ENCODE assay signal across 22 mouse cellular contexts in the genomic region with DNA sequence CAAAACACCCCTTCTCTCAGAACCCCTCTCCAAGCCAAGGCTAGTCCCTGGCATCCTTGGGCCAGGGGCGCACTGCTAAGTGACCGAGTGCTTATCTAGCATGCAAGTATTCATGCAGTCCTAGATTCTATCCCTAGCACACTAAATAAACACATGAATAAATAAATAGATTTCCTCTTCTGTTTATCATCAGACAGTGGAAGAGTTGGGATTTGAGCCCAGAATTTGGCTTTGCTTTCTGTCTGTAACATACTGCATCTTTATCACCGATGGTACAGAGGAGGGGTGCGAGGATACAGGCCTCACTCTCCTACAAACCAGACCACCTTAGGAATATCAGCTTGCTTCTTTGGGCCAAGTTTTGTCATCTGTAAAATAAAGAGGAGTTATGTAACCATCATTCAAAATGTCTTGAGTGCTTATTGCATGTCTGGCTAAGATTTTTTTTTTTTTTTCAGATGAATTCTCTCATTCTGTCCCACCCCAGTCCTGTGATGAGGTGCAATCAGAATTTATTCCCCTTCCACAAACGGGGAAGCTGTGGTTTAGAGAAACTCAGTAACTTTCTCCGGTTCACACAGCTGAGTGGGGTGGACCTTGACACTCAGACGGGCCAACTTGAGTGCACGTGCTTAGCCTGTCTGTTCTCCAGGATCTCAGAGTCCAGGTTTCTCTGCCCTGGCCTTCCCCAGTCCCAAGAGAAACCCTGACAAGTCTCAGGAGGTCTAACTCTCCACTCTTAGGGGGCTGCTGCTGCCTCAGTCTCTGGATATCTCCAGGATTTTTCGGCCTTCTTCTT. TPM values are rescaled to one million over a fixed set of nuclear protein-coding genes. Genes with fewer than 3 reads are reported as not detected.
DNase-seq lines count a peak whose midpoint lies in the region; ATAC-seq and TF ChIP-seq lines count a peak whose summit lies in the region.
"Had no signal": no experiment of that assay in that cellular context is flagged by ENCODE, and none has a peak within 500 bp of the region (broad histone marks: within the 10 kb centered on the region; RNA-seq: fewer than 3 reads in every experiment).

No protein-coding gene starts in this region.

- H3K9ac ChIP-seq in lung, embryonic 16.5 days (ENCODE audit: low read length), result no peak overlapping the region
- H3K9ac ChIP-seq: forebrain, embryonic 13.5 days; heart, embryonic 13.5 days; liver, embryonic 14.5 days had no signal

- DNase-seq in heart, adult 11 months, result peak; percentile 83
- DNase-seq in heart, embryonic 10.5 days (ENCODE audit: low spot score), result no peak
- no peak for DNase-seq in lung, adult 2 months
- peak; percentile 82 for DNase-seq in kidney, adult 8-10 months
- DNase-seq in ovary, postnatal 14 days (ENCODE audit: low spot score), result no peak
- no peak for DNase-seq in spleen, postnatal 10 days (ENCODE audit: low spot score in 2 of 2)
- DNase-seq: cerebellum, adult 9-11 months; embryo, embryonic 11 days; gastrocnemius, postnatal 36 days; heart, postnatal 36 days; right cerebral cortex, adult 18-20 months; spleen, adult 18-20 months; thymus, postnatal 14 days had no signal

- no peaks in the 10 kb centered on the region for H3K36me3 ChIP-seq in heart, embryonic 10.5 days
- no peaks in the 10 kb centered on the region for H3K36me3 ChIP-seq in lung, embryonic 16.5 days (ENCODE audit: control insufficient read depth, insufficient read depth, low read length)
- H3K36me3 ChIP-seq: heart, embryonic 13.5 days had no signal

- peak; percentile 65; the same call in 1 of the 2 replicates for ATAC-seq in lung, embryonic 16.5 days (ENCODE audit: low read depth)
- ATAC-seq in megakaryocyte progenitor cell, adult 5-6 weeks (replicated peaks; ENCODE audit: poor library complexity), result peak; percentile 75
- ATAC-seq: forebrain, embryonic 13.5 days; hindbrain, embryonic 16.5 days; midbrain, embryonic 16.5 days had no signal

- TF ChIP-seq POLR2A in lung, adult 2 months (IDR thresholded peaks at IDR 0.05; ENCODE audit: borderline replicate concordance, extremely low read depth, low read depth, low read length), result no peak

- no peak overlapping the region for H3K4me2 ChIP-seq in lung, embryonic 16.5 days (ENCODE audit: low read depth, low read length)
- H3K4me2 ChIP-seq: forebrain, embryonic 13.5 days; heart, embryonic 13.5 days had no signal

- no peaks in the 10 kb centered on the region for H3K9me3 ChIP-seq in heart, embryonic 10.5 days
- H3K9me3 ChIP-seq in lung, embryonic 16.5 days (ENCODE audit: control insufficient read depth, low read length), result no peaks in the 10 kb centered on the region
- H3K9me3 ChIP-seq: forebrain, embryonic 13.5 days had no signal

- peaks cover under 1% of the 10 kb centered on the region; the same call in 1 of the 2 replicates for H3K4me1 ChIP-seq in heart, embryonic 10.5 days
- H3K4me1 ChIP-seq in lung, embryonic 16.5 days (replicated peaks; ENCODE audit: control insufficient read depth, insufficient read depth, low read length), result no peaks in the 10 kb centered on the region
- H3K4me1 ChIP-seq in lung, adult 2 months (ENCODE audit: control insufficient read depth, insufficient read depth, low read length), result peaks cover 6% of the 10 kb centered on the region
- H3K4me1 ChIP-seq: forebrain, embryonic 13.5 days; heart, embryonic 13.5 days had no signal

- TF ChIP-seq CTCF in lung, adult 2 months (IDR thresholded peaks at IDR 0.05; ENCODE audit: insufficient read depth, low read length), result no peak

- H3K4me3 ChIP-seq in heart, embryonic 10.5 days, result no peak overlapping the region
- no peak overlapping the region for H3K4me3 ChIP-seq in lung, embryonic 16.5 days (ENCODE audit: low read length)
- no peak overlapping the region for H3K4me3 ChIP-seq in lung, adult 2 months (replicated peaks; ENCODE audit: extremely low read depth, low read depth, low read length)
- H3K4me3 ChIP-seq: forebrain, embryonic 13.5 days; heart, embryonic 13.5 days had no signal

- H3K27ac ChIP-seq in heart, embryonic 10.5 days, result no peak overlapping the region
- H3K27ac ChIP-seq in lung, embryonic 16.5 days (ENCODE audit: low read length), result no peak overlapping the region
- H3K27ac ChIP-seq: forebrain, embryonic 13.5 days; heart, embryonic 13.5 days; liver, embryonic 14.5 days had no signal

- 76% methylated on average over 9 of the region's 9 CpGs for WGBS in heart, embryonic 10.5 days
- WGBS in lung, embryonic 16.5 days, result 55% methylated on average over 9 of the region's 9 CpGs
- 64% methylated on average over 9 of the region's 9 CpGs for WGBS in lung, adult 2 months

- peaks cover 23% of the 10 kb centered on the region for H3K27me3 ChIP-seq in heart, embryonic 10.5 days (ENCODE audit: insufficient read depth, poor library complexity, severe bottlenecking)
- H3K27me3 ChIP-seq in lung, embryonic 16.5 days (ENCODE audit: control insufficient read depth, insufficient read depth, low read depth, low read length), result 0 out of 2 replicates have a peak, but pooled peaks cover 1% of the 10 kb centered on the region

RNA-seq across cellular contexts. Expression of gene Fbp1, which starts 5.2 kb away (rescaled TPM):
- 0.25 TPM in 1 of 2 replicates, not detected in the other for polyA plus RNA-seq in heart, embryonic 10.5 days (2016; fragmentation: Nextera tagmentation; extraction: Ambion mirVana)
- polyA plus RNA-seq in lung, embryonic 16.5 days (2015; fragmentation: Nextera tagmentation; extraction: Ambion mirVana), result 2.1 and 3.6 TPM in 2 replicates
- 1.1 and 2.1 TPM in 2 replicates for polyA plus RNA-seq in lung, adult 2 months (2012; rRNA removed)
- total RNA-seq in megakaryocyte progenitor cell, adult 5-6 weeks (2015), result 10.5 and 13.8 TPM in 2 replicates
- 10.5 and 19.5 TPM in 2 replicates for total RNA-seq in megakaryocyte progenitor cell, adult 5-6 weeks (2017)
- total RNA-seq: CH12.LX; gastrocnemius, postnatal 36 days; heart, postnatal 36 days had no signal
- polyA plus RNA-seq: forebrain, embryonic 13.5 days; midbrain, embryonic 16.5 days had no signal

RNA-seq across cellular contexts. Expression of gene Fbp2, which starts 35.0 kb away (rescaled TPM):
- 0.31 and 0.41 TPM in 2 replicates for polyA plus RNA-seq in heart, embryonic 10.5 days (2016; fragmentation: Nextera tagmentation; extraction: Ambion mirVana)
- polyA plus RNA-seq in lung, embryonic 16.5 days (2015; fragmentation: Nextera tagmentation; extraction: Ambion mirVana), result 0.73 and 1.4 TPM in 2 replicates
- polyA plus RNA-seq in lung, adult 2 months (2012; rRNA removed), result 2.3 and 7.2 TPM in 2 replicates
- total RNA-seq in megakaryocyte progenitor cell, adult 5-6 weeks (2015), result not detected in 2 replicates
- not detected in 2 replicates for total RNA-seq in megakaryocyte progenitor cell, adult 5-6 weeks (2017)
- total RNA-seq: left cerebral cortex, adult 8-10 months had no signal
- polyA plus RNA-seq: forebrain, embryonic 13.5 days; heart, embryonic 13.5 days had no signal

Comparison
In these comparisons a context has a peak if more than half of its experiments do, and no peak if none do; other contexts are left out.
1. DNase-seq: peak in heart, adult 11 months (single experiment) and kidney, adult 8-10 months (2 of 2); none in heart, embryonic 10.5 days (single experiment), lung, adult 2 months (single experiment), ovary, postnatal 14 days (single experiment) and spleen, postnatal 10 days (0 of 2).